Mouse (Mus musculus) forebrain, embryonic 11.5 days (tissue): ENCODE measurements around the gene Scn4b. TPM values are rescaled to one million over a fixed set of nuclear protein-coding genes. Genes with fewer than 3 reads are reported as not detected.

Source experiments
- ATAC-seq: fragments of 200-750 bp; cut with Nextera tagmentation; replicated peaks from 2 replicates; pipeline ENCODE4 v1.8.0; 2017; ENCODE audit warnings: moderate TSS enrichment; ENCODE audit not compliant: low FRiP score
- DNase-seq: peaks from one replicate; pipeline ENCODE4 v3.0.0-alpha.2; 2017; ENCODE audit warnings: low spot score
- H3K27ac ChIP-seq: fragments of 300-500 bp; sonication (generic); 2 replicates; pipeline ENCODE4 v1.5.1; 2014; ENCODE audit warnings: low read depth, low read length
- H3K27me3 ChIP-seq: fragments of 300-500 bp; sonication (generic); 2 replicates; pipeline ENCODE4 v1.6.1; 2014; ENCODE audit warnings: mild to moderate bottlenecking, low read length, mixed read lengths; ENCODE audit not compliant: control insufficient read depth, insufficient read depth
- H3K36me3 ChIP-seq: fragments of 300-500 bp; sonication (generic); 2 replicates; pipeline ENCODE4 v1.6.1; 2014; ENCODE audit warnings: mild to moderate bottlenecking, low read length, moderate library complexity, mixed read lengths; ENCODE audit not compliant: control insufficient read depth, insufficient read depth
- H3K4me1 ChIP-seq: fragments of 300-500 bp; sonication (generic); replicated peaks from 2 replicates; pipeline ENCODE4 v1.6.1; 2014; ENCODE audit warnings: low read length, mixed read lengths; ENCODE audit not compliant: control insufficient read depth, insufficient read depth
- H3K4me2 ChIP-seq: fragments of 300-500 bp; sonication (generic); 2 replicates; pipeline ENCODE4 v1.6.1; 2014; ENCODE audit warnings: low read depth, mild to moderate bottlenecking, low read length, moderate library complexity, mixed read lengths; ENCODE audit not compliant: severe bottlenecking
- H3K4me3 ChIP-seq: fragments of 300-500 bp; sonication (generic); 2 replicates; pipeline ENCODE4 v1.5.1; 2014; ENCODE audit warnings: low read depth, low read length
- H3K9ac ChIP-seq: fragments of 300-500 bp; sonication (generic); 2 replicates; pipeline ENCODE4 v1.6.1; 2014; ENCODE audit warnings: low read length
- H3K9me3 ChIP-seq: fragments of 300-500 bp; sonication (generic); 2 replicates; pipeline ENCODE4 v1.6.1; 2016; ENCODE audit warnings: low read length, mixed read lengths; ENCODE audit not compliant: control insufficient read depth
- WGBS: fragments of 180-500 bp; shearing (Covaris S2); extraction: QIAGEN DNeasy Blood & Tissue Kit; methylation state at CpG from one replicate; pipeline ENCODE4 v1.1.7; 2014; 5-methylcytosine and 5-hydroxymethylcytosine counted together
- polyA plus RNA-seq: library from polyadenylated mRNA; unstranded; fragments of >200 nt; fragmentation: Nextera tagmentation; extraction: Ambion mirVana; gene quantifications from 2 replicates; pipeline ENCODE4 v1.2.1, GENCODE M21; 2014

The Scn4b gene
- 0.19 and 0.21 TPM in 2 replicates for polyA plus RNA-seq

DNA sequence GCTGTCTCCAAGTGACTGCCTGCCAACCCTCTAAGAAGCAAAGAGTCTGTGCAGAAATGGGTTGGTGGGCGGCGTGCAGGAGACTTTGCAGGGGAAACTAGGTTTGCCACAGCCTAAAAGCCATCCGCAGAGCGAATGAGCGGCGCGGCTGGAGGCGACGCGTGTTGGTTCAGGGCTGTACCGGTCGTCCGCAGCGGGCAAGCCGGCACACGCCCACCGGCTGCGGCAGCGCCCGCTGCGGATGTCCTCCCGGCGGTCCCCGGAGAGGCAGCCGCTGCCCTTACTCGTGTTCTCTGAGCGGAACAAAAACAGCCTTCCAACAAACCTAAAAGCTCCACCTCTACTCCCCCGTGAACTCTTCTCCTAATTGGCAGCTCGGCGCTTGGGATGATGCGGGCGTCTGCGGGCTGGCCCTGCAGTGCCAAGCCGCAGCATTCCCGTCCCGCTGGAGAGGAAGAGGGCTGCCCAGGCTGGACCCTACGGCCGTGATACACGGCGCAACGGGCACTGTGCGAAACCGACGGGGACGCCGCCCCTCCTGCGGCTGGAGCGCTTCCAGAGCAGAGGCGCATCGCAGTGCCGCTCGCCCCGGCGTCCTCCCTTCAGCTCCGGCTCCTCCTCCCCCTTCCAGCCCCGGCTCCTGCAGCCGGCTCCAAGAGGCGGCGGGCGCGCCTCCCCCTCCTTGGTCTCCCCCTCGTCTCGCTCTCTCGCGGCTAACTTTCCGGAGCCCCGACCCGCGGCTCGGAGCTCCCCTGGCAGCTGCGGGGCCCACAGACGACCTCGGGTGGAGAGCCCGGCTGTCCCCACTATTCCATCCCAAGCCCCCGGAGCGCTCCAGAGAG lies at the start of gene Scn4b:
Scn4b (plus strand) TSS at position 205 of the 842 bp plus-strand sequence.
- peak within 1 kb of the TSS; percentile 87 for H3K4me2 ChIP-seq
- H3K4me1 ChIP-seq: peaks cover 16% of the 10 kb centered on the region
- peaks cover 68% of the 10 kb centered on the region for H3K27me3 ChIP-seq
- peak; percentile 77 for DNase-seq
- H3K9ac ChIP-seq: peak within 1 kb of the TSS; percentile 48
- H3K27ac ChIP-seq: no peak within 1 kb of the TSS
- H3K36me3 ChIP-seq: no peaks in the 10 kb centered on the region
- WGBS: under 1% methylated on average over 74 of the region's 76 CpGs
- ATAC-seq: peak; percentile 57; the same call in 1 of the 2 replicates
- H3K4me3 ChIP-seq: peak within 1 kb of the TSS; percentile 43
- no peaks in the 10 kb centered on the region for H3K9me3 ChIP-seq

DNA sequence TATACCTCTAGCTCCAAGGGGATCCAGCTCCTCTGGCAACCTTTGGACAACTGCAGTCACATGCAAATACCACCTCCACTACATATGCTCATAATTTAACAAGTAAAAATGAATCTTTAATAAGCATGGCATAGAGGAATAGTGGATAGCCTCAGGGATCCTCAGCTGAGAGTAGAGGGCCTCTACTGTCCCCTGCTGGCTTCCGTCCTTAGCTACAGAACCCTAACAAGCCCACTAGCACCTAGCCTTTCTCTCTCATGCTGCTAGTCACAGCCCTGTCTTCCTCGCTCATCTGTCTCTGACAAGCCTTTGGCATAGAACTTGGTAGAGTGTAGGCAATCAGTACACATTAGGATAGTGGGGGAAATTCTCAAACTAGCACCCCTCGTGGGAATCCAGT lies 47.4 kb upstream of the Scn4b start:
- ATAC-seq: no peak
- no peaks in the 10 kb centered on the region for H3K27me3 ChIP-seq
- H3K36me3 ChIP-seq: no peaks in the 10 kb centered on the region
- H3K4me1 ChIP-seq: no peaks in the 10 kb centered on the region
- no peak for DNase-seq
- no peaks in the 10 kb centered on the region for H3K9me3 ChIP-seq
- no peak overlapping the region for H3K27ac ChIP-seq
- 75% methylated on average over 3 of the region's 3 CpGs for WGBS
- H3K4me3 ChIP-seq: no peak overlapping the region
- H3K4me2 ChIP-seq: no peak overlapping the region
- H3K9ac ChIP-seq: no peak overlapping the region

GRCm38 (mm10) chr9:45092641-45093040 lies 45.6 kb upstream of the Scn4b start:
- DNase-seq (no peak), ATAC-seq (no peak)
- no peak overlapping the region for H3K9ac ChIP-seq
- no peaks in the 10 kb centered on the region for H3K36me3 ChIP-seq
- H3K9me3 ChIP-seq: no peaks in the 10 kb centered on the region
- no peak overlapping the region for H3K4me3 ChIP-seq
- no peak overlapping the region for H3K27ac ChIP-seq
- WGBS: 81% methylated on average over 4 of the region's 4 CpGs
- no peak overlapping the region for H3K4me2 ChIP-seq
- no peaks in the 10 kb centered on the region for H3K4me1 ChIP-seq
- no peaks in the 10 kb centered on the region; the same call in 1 of the 2 replicates for H3K27me3 ChIP-seq

DNA sequence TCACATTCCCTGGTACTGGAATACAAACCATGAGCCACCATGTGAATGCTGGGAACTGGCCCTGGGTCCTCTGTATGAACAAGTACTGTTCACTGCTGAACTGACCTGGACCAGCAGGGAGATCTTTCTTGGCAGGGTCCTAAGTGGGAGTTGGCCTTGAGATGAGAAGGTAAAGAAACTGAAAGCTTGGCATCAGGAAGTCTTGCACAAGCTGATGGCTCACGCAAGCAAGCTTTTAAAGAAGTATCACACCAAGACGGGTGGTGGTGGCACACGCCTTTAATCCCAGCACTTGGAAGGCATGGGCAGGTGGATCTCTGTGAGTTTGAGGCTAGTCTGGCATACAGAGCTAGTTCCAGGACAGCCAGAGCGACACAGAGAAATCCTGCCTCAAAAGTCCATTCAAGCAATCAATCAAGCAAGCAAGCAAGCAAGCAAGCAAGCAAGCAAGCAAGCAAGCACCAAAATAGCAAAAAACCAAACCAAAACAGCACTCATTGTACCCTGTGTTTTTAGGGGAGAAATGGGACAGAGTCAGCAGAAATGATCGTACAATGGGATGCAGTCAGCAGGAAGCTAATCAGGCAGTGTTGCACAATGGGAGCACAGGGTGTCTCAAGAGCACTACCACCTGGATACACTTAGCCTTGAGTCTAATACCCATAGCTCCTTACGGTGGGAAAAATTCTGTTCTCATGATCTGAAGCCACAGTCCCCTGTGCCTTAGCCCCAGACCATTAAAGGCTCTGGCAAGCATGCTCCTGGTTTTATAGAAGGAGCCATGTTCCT lies 42.9 kb upstream of the Scn4b start:
- Histone ChIP-seq H3K4me1 (no peaks in the 10 kb centered on the region), H3K9me3 (no peaks in the 10 kb centered on the region), H3K9ac (no peak overlapping the region), H3K4me2 (no peak overlapping the region), H3K36me3 (no peaks in the 10 kb centered on the region), H3K4me3 (no peak overlapping the region), H3K27ac (no peak overlapping the region), H3K27me3 (no peaks in the 10 kb centered on the region; the same call in 1 of the 2 replicates)
- ATAC-seq (no peak), DNase-seq (no peak)
- WGBS: 79% methylated on average over 6 of the region's 6 CpGs

DNA sequence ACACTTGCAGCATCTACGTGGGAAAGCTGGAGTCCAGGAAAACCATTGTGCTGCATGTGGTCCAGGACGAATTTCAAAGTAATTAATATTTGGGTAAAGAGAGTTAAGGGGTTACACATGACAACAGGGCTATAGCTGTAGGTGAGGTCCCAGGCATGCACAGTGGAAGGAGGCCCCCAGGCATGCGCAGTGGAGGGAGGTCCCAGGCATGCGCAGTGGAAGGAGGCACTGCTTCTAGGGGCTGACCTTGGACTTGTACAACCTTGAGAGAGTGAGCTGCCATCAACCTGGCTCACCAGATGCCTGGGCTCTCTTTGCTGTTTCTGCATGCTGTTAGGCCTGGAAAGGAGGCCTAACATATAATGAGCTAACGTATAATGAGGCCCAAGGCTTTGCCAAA lies 40.3 kb upstream of the Scn4b start:
- H3K27me3 ChIP-seq: no peaks in the 10 kb centered on the region; the same call in 1 of the 2 replicates
- H3K4me3 ChIP-seq: no peak overlapping the region
- ATAC-seq: no peak
- H3K4me2 ChIP-seq: no peak overlapping the region
- no peaks in the 10 kb centered on the region for H3K4me1 ChIP-seq
- WGBS: 88% methylated on average over 5 of the region's 5 CpGs
- no peak overlapping the region for H3K27ac ChIP-seq
- no peak overlapping the region for H3K9ac ChIP-seq
- H3K9me3 ChIP-seq: no peaks in the 10 kb centered on the region
- no peak for DNase-seq
- H3K36me3 ChIP-seq: no peaks in the 10 kb centered on the region

GRCm38 (mm10) chr9:45098426-45098825 lies 39.8 kb upstream of the Scn4b start:
- Histone ChIP-seq H3K27ac (no peak overlapping the region), H3K4me2 (no peak overlapping the region), H3K36me3 (no peaks in the 10 kb centered on the region), H3K27me3 (no peaks in the 10 kb centered on the region; the same call in 1 of the 2 replicates), H3K4me3 (no peak overlapping the region), H3K9ac (no peak overlapping the region), H3K9me3 (no peaks in the 10 kb centered on the region), H3K4me1 (no peaks in the 10 kb centered on the region)
- 73% methylated on average over 3 of the region's 3 CpGs for WGBS
- ATAC-seq (no peak), DNase-seq (no peak)

DNA sequence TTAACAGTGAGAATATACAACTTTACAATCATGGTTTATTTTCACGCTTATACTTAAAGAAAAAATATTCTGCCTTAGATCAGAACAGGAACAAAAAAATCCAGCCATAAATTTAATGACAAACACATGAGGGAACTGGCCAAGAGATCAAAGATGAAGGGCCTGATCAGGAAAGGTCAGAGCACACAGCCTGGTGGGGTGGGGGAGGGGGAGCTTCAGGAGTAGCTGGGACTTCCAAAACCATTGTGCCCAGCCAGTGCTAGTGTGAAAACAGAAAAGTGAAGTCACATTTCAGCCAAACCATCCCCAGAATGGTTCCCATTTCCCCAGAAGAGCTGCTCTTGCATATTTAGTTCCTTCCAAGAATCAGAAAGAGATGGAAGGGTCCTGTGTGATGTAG lies 35.7 kb upstream of the Scn4b start:
- Histone ChIP-seq H3K4me3 (no peak overlapping the region), H3K9ac (no peak overlapping the region), H3K4me1 (no peaks in the 10 kb centered on the region), H3K4me2 (no peak overlapping the region), H3K36me3 (no peaks in the 10 kb centered on the region), H3K27me3 (no peaks in the 10 kb centered on the region), H3K27ac (no peak overlapping the region), H3K9me3 (no peaks in the 10 kb centered on the region)
- 81% methylated on average over 1 of the region's 1 CpGs for WGBS
- ATAC-seq: no peak
- DNase-seq: no peak

DNA sequence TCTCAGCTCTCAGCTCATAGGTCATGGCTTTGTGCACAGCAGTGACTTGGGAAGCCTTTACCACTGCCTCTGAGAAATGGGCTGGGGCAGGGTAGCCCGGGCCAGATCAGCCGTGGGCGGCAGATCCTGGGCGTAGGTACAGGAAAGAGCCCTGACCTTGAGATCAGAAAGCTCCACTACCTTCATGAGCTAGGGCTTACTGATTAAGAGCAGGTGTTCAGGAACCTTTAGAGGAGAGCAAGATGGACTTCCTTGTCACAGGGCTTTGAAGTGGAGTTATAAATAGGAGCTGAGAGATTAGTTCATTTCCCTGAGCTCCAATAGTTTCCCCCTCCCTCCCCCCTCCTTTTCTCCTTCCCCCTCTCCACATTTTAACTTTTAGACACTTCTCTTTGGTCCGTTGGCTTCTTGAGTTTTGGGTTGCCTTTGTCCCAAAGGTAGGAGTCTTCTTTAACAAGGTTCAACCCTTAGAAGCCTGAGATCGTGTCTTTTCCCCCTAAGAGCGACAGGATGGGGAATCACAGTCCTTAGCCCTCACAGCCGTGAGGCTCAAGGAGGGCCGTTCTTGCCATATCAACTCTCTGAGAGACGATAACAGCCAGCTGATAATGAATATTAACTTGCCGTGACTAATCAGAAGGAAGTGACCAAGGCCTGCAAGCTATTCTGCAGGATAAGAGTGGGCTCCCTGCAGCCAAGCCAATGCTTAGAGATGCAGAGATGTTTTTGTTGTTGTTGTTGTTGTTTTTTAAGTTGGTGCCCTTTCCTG lies 34.8 kb upstream of the Scn4b start:
- H3K4me2 ChIP-seq: no peak overlapping the region
- H3K27ac ChIP-seq: no peak overlapping the region
- H3K27me3 ChIP-seq: no peaks in the 10 kb centered on the region
- no peak overlapping the region for H3K9ac ChIP-seq
- DNase-seq (no peak), ATAC-seq (no peak)
- H3K9me3 ChIP-seq: no peaks in the 10 kb centered on the region
- 73% methylated on average over 11 of the region's 11 CpGs for WGBS
- H3K4me1 ChIP-seq: no peaks in the 10 kb centered on the region
- no peaks in the 10 kb centered on the region for H3K36me3 ChIP-seq
- H3K4me3 ChIP-seq: no peak overlapping the region
